Mouse (Mus musculus) left cerebral cortex, adult 18-20 months (tissue): ENCODE measurements at regions not wholly inside any gene's neighbourhood (a gene's known extent, or its start where the extent isn't known, plus 50 kb on each side); places are given as distances from the start of the nearest gene placed in this dataset.

ENCODE experiments used
- DNase-seq, 2 experiments: peaks; one replicate each; pipeline ENCODE4 v3.0.0; 2021 to 2022; ENCODE audit warnings: low spot score in 2 of 2, mixed read lengths in 1 of 2

- no peak for DNase-seq
These were observed 360.9 kb upstream of the Tenm4 start for GRCm38 (mm10) chr7:95810096-95810495.

- no peak for DNase-seq
These were observed 356.2 kb upstream of the Tenm4 start for GRCm38 (mm10) chr7:95814865-95815264.

GRCm38 (mm10) chr7:95823539-95823938 lies 347.5 kb upstream of the Tenm4 start:
- DNase-seq, result no peak

DNA sequence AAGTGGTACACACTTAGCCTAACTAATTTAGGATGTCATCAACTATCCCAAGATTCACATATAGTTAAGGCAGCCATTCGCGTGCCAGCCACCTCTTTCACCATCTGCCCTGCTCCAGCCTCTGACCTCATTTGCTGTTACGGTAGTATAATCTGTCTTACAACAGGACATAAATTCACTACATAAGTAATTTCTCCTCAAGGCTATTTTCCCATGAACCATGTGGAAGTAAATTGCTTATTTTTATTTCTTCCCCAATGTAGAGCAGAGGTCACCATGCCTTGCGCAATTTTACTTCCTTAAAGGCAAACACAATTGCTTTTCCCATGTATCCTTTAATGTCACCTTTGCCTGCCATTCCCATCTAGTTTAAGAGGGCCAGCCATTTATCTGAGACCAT lies 341.2 kb upstream of the Tenm4 start:
- no peak for DNase-seq

DNA sequence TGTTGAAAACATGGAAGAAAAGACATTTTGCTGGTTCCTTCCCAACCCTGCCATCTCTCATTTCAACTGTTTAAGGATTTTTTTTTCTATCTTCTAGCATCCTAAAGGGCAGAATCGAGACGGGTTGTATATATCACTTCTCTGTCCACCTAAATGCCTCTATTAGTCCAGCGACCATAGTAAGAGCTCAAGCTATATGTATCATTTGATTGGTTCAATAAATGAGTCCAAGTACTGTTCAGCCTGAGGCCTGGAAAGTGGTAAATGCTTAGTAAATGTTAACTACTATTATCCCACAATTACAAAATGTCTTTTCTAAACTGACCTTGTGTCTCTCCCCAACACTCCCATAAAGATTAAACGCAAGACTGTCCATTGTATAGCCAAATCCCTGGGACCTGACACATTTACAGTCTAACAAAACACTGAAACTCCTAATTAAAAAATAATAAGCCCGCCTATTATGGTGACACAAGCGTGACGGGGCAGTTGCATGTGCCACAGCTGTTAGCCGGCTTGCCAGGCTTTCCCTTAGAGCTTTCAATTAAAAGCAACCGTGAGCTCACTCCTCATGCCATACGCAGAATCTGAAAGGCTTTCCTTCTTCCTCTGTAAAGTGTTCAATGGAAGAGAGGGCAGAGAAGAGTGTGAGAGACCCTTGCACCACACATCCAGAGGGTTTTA lies 336.7 kb upstream of the Tenm4 start:
- DNase-seq, result no peak

DNA sequence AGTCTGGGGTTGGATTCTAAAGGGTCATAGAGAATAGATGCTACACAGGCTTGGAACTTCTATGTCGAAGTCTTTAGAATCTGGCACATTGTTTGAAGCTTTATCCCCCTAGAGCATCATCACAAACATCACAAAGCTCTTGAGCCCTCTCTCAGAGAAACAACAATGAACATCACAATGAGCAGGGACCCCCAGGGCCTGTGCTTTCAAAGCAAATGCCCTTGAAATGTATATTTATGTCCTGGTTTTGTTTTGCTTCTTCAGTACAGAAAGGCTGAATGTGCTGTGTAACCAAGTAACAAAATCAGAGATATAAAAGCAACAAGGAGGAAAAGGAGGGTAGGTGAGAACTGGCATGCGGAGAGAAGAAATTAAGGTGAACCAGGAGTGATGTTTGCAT lies 330.6 kb upstream of the Tenm4 start:
- no peak for DNase-seq

DNA sequence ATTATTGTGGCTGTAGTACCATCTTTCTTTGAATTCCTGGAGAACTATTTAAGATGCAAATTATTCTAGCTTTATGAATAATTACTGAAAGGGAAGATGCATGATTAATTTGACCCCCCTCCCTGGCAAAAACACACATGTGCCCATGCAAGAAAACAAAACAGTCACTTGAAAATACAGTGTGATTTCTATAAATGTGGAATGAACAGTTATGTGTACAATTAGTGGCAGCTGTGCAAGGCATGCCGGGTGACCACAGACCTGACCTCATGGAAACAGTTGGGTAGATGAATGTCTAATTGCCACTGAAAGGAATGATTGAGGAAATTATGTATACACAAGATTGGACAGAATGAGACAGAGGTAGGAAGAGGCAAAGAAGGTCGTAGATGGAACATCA lies 321.2 kb upstream of the Tenm4 start:
- DNase-seq, result no peak

DNA sequence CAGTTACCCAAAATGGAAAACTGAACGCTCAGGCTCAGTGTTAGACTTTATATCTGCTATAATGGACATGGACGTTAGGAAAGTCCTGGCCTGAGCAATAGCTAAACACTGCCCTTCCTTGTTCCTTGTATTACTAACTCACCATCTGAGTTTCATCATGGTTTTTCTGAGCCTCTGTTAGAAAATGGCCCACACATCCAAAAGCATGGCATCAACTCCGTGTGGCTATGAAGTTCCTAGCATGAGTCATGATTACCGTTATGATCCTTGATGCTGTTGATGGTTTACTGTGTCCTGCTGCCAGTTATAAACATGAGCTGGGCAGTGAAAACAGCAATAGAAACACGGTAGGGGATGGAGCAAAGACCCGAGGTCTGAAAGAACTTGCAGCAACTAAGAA lies 318.4 kb upstream of the Tenm4 start:
- DNase-seq, result no peak

DNA sequence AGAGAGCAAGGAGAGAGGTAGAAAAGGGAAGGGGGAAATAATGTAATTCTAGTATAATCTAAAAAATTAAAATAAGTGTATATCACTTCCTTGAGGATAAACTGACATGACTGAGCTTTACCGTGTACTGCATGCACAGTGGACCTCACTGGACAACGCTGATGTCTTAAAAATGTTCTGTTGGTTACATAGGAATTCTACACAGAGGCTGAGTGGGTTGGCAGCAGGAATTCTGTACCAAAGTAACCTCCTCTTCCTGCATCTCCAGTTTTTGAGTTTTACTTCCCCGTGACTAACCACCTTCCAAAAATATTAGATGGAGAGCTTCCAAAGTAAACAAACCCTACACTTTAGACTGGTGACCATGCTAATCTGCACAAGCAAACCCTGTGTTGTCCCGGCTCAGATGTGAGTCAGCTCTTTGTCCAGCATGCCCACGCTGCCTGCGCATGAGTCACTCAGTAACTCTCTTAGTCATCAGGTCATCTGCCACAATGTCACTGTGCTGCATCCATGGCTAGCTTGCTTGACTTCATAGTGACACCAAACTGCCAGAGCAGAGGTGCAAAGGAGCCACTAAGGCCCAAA lies 317.7 kb upstream of the Tenm4 start:
- DNase-seq, result peak; percentile 60 to 68

DNA sequence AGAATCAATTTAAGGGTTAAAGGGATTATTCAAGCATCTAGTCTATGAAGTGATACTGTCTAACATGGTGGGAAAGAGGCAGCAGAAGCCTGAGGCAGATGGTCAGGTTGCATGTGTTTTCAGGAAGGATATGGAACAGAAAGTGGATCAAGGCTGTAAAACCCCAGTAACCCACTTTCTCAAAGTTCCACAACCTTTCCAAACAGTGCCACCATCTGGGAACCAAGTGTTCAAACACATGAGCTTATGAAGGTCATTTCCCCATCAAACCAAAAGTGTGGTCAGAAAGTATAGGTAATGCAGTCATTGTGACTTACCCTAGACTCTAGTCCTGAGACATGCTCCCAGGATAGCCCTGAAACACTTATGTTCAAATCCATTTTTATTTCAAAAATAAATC lies 312.8 kb upstream of the Tenm4 start:
- DNase-seq, result no peak

- no peak for DNase-seq
These were observed 306.8 kb upstream of the Tenm4 start for GRCm38 (mm10) chr7:95864233-95864632.

DNA sequence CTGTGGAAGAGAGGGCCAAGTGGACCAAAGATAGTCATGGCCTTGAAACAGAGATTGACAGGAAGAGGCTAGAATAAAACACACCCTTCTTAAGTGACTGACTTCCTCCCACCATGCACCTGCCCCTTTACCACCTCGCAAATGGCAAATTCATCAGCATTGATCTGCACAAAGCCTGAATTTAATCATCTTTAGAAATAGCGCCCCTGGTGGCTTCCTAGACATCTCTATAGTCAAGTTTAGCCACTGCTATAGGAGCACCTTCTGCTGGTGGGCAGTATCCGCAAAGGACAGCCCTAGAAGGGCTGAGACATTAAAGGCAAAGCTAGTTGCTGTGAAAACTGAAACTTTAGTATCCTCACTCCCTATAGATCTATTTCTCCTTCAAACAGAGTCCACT lies 305.8 kb upstream of the Tenm4 start:
- no peak for DNase-seq

GRCm38 (mm10) chr7:95868753-95869152 lies 302.3 kb upstream of the Tenm4 start:
- DNase-seq, result no peak

DNA sequence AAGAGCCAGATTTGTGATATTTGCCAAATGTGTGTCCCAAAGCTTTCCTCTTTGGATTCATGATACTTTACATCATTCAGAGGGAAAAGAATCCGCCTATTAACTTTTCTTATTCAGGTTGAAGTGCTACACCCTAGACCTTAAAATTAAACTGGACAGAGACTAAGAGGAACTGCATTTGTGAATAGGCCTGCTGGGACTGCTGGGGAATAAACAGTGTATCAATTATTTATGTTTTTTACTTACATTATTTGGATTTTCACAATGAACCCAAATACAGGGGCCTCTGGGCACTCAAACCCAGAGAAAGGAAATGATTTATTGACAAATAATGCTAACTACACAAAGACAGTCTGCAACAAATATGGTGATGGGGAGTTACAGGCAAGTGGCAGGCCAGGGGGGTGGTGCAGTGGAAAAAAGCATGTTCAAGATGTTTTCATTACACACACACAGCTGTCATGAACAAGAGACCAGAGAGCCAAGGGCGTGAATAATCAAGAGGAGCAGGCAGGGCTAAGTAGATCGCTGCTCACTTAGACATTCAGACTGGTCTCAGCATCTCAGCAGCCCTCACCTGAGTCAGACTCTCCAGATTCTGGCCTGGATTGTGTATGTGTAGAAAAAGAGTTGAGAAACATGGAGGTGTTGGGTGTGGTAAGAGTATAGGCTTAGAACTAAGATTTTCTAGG lies 290.3 kb upstream of the Tenm4 start:
- no peak for DNase-seq

DNA sequence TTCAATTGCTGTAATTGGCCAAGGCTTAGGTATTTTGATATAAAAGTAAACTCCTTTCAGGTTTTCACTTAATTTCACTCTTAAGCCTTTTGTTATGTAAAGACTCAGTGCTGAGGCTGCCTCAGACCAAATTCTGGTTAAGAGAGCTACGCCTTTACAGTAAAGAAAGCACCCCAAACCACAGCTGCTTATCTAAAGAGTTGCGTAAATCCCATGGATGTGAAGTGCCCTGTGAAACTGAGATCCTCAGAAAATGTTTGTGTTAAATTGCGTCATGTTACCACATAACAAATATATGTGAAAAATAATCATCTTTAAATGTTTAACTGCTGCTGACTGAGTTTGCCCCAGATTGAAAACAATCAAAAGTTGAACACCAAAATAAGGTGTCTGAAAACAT lies 269.5 kb upstream of the Tenm4 start:
- DNase-seq, result no peak

GRCm38 (mm10) chr7:95914406-95915080 lies 256.5 kb upstream of the Tenm4 start:
- DNase-seq, result peak; percentile 22 to 41

- DNase-seq, result no peak
These were observed 251.1 kb upstream of the Tenm4 start for GRCm38 (mm10) chr7:95919932-95920331.

DNA sequence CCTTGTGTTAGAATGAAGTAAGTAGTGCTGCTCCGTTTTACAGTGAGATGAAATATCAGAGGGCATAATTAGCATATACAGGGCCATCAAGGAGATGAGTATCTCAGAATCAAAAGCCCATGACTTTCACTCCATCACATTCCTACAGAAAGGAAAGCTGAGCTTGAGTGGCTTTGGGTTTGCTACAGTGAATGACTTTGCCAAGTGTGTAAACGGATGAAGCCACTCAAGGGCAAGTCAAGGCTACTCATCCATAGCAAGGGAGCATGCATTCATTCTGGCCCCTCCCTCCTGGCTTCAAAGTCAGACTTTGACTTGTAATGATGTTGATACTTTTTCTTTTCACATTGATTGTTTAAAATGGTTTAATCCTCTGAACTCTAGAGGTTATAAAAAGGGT lies 246.2 kb upstream of the Tenm4 start:
- DNase-seq, result no peak

DNA sequence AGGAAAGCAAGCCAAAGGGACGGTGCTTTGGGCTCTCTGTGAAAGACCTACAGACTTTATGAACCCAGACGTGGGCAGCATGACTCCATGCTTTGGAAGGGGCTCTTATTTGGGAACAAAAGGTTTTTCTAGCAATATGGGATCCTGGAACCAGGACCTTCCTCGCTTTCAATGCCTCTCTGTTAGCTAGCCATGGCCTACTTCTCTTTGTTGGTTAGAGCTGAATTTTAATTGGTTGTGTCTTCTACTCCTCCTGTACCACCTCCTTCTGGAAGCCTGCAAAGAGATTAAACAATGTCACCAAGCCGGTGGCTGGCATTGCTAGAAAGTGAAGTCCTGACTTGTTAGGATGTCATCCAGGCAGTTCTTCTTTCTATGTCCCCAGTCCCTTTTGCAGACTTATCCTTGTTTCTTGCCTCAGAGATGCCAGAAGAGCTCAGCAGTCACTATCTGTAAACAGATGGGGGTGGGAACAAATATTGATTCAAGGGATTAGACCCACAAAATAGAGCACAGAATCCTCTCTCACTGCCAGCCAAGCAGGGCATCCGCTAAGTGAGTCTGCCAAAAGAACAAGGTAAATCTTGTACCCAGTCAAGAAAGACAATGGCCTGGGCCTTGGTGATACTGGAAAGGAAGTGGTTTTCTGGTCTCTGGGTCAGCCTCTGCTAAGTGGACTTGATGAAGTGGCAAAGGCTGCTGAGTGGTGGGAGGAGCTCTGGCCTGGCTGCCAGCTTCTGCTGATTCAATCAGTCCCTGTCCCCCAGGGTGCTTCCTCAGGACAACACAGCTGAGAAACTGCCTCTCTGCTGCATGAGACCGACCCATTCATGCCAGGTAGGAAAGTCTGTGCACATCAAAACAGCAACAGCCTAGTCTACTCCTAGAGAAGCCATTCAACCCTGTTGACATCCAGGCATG lies 244.7 kb upstream of the Tenm4 start:
- peak in 1 of 2 experiments; percentile 4 for DNase-seq

DNA sequence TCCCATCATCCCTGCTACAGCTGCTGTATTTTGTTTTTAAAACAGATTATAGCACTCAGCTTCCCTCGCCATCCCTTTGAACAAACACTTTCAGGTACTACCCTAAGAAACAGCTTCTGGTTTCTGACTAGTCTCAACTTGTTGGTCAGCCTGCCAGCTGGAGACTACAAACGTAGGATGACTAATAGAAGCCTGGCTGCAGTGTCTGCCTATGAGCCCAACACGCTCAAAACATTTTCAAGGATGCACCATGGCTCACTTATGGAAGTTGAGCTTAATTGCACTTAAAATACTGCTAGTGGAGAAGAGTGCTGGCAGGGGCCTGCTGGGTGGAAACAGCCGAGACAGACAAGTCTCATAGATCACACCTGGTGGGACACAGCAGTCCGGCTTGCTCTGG lies 234.4 kb upstream of the Tenm4 start:
- DNase-seq, result peak in 1 of 2 experiments; percentile 17

GRCm38 (mm10) chr7:95943420-95943819 lies 227.6 kb upstream of the Tenm4 start:
- DNase-seq, result no peak
